Mouse (Mus musculus): ENCODE data around the gene Sucla2. TPM values are rescaled to one million over a fixed set of nuclear protein-coding genes. Genes with fewer than 3 reads are reported as not detected.

Sucla2 gene
- total RNA-seq (2021) = 100 to 1,000 TPM; 153 to 160 TPM

DNA sequence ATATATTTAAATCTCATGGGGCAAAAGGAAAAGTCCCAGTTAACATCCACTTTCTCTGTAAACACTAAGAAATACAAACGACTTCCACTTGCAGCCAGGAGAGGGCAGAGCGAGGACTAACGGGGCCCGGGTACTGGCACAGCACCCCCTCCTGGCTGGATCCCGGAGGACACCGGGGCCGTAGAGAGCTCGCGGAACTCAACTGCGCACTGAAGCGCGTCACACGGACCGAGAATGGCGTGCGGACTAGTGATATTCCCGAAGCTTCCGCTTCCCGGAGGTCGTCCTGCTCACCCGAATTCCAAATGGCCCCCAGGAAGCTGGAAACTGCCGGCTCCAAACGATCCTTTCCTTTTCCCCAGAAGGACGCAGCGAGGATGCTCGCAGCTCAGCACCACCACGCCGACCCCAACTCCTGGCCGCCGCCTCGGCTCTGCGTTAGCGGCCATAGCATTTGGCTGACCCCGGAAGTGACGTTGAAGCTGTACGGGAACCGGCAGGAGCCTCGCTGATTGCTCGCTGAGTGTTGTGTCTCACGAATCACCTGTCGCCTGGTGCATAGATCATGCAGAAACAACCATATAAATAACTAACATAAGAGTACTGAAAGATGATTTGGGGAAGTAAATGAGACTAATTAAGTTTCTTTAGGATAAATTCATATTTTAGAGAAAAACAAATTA, at the start of gene Sucla2:
Gene Sucla2 (plus strand): TSS at position 554 of the 683 bp plus-strand sequence.
- peak; percentile 95 to 96 for DNase-seq (ENCODE audit: extremely low spot score in 1 of 2, low spot score in 1 of 2)

DNA sequence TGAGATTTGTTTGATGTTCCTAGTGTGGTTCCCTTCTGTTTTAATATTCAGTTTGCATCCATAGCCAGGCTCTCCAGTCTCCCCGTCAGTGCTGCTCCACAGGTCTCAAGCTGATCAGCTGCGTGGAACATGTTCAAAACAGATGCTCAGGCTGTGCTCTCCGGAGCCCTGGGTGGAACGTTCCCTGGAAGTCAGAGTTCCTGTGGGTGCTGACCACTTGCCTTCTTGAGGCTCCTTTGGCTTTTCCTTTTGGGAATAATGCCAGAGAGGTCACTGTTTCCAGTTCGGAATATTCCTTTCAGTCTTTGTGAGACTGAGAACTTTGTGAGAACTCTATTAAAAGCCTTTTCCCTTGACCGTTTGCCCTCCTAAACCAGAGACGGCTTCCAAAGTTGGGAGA, 49.6 kb upstream of the Sucla2 start:
- no peak for DNase-seq (ENCODE audit: extremely low spot score in 1 of 2, low spot score in 1 of 2)

DNA sequence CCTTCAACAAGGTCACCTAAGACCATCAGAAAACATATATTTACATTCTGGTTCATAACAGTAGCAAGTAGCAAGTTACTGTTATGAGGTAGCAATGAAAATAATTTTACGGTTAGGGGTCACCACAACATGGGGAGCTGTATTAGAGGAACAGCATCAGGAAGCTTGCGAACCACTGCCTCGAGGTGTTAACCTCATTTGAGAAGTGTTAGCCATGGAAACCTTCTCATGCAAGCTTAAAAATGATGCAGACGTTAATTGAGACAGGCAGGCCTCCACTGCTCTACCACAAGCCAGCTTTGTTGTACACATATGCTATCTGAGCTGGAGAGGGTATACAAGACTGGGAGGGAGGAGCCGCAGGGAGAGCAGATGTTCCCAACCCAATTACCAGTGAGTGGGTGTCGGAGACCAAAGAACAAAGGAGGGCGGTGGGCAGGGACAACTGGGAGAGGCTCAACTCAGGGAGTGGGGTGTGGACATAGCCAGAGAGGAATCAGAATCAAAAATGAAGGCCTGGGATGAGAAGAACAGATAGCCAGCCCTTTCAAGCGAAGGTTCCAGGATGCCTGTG, 48.7 kb upstream of the Sucla2 start:
- DNase-seq (ENCODE audit: extremely low spot score in 1 of 2, low spot score in 1 of 2) = no peak

DNA sequence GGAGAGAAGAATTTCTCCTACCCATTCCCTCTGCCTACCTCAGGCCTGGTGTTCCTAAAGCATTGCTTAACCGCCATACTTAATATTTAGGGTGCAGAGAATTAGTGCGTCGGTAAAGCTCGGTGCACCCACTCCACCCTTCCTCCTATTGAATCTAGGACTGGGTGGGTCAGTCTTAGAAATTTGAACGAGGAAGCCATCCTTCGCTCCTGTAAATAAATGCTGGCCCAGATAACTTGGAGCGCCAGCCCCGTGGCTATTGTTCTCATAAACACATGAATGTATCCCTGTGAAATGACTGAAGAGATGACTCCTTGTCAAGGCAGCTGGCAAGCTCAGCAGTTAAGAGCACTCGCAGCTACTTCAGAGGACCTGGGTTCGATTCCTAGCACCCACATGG, 48.0 kb upstream of the Sucla2 start:
- no peak for DNase-seq (ENCODE audit: extremely low spot score in 1 of 2, low spot score in 1 of 2)

DNA sequence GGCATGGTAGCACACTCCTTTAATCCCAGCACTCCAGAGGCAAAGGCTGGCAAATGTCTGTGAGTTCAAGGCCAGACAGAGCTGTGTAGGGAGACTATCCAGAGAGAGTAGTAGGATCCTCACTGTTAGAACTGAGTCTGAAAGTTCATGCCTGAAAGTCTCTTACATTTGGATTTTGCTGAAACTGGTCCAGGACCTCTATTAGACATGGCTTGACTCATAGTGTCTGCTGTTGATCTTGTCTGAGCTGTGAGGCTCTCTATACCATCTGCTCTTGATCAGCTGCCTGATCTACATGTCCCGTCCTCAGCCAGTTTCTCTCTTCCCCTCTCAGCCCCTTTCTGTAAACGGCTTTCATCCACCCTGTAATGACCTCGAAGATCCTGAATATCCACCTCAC, 46.8 kb upstream of the Sucla2 start:
- no peak for DNase-seq (ENCODE audit: extremely low spot score in 1 of 2, low spot score in 1 of 2)

GRCm38 (mm10) chr14:73479771-73480170, 45.3 kb upstream of the Sucla2 start:
- no peak for DNase-seq (ENCODE audit: extremely low spot score in 1 of 2, low spot score in 1 of 2)

DNA sequence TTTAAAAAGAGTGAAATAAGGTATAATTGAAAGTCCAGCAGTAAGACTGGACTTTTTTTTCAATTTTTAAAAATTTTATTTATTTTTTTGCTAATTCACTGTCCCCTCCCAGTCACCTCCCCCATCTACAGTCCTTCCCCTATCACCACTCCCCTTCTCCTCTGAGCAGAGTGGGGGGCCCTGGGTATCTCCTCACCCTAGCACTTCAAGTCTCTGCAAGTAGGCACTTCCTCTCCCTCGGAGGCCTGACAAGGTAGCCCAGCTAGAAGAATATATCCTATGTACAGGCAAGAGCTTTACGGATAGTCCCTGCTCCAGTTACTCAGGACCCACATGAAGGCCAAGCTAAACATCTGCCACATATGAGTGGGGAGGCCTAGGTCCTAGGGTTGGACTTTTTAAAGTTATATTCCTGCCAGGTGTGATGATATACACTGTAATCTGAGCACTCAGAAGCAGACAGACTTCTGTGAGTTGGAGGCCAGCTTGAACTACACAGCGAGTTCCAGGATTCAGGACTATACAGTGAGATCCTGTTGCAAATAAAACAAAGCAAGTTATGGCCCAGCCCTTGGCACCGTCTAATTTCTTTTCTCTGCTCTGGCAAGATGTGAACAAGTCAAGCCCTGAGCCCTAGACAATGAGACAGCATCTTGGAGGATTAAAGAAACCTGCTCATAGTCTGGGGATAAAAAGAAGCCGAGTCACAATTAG, 41.4 kb upstream of the Sucla2 start:
- no peak for DNase-seq (ENCODE audit: extremely low spot score in 1 of 2, low spot score in 1 of 2)

GRCm38 (mm10) chr14:73484366-73485110, 40.6 kb upstream of the Sucla2 start:
- no peak for DNase-seq (ENCODE audit: extremely low spot score in 1 of 2, low spot score in 1 of 2)

- DNase-seq (ENCODE audit: extremely low spot score in 1 of 2, low spot score in 1 of 2) = no peak
Measured at GRCm38 (mm10) chr14:73486641-73487040, 38.5 kb upstream of the Sucla2 start.

GRCm38 (mm10) chr14:73493356-73493755, 31.8 kb upstream of the Sucla2 start:
- DNase-seq (ENCODE audit: extremely low spot score in 1 of 2, low spot score in 1 of 2) = no peak

- DNase-seq (ENCODE audit: extremely low spot score in 1 of 2, low spot score in 1 of 2) = no peak
Measured at GRCm38 (mm10) chr14:73494122-73494521, 31.0 kb upstream of the Sucla2 start.

DNA sequence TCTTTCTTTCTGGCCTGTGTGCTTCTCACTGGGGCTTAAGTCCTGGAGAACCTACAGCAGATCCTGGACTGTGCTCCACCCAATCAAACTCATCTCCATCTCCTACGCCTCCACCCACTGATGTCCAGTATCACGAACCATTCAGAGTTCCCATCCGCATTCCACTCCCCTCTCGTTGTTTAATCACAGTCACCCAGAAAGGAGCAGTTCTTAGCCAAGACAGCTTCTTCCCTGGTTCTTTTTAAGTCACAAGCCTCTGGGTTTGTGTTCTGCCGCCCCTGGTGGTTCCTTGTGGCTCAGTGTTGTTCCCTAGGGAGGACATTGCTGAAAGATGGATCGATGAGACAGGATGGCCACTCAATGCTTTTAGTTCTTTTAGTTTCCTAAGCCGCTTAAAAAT, 29.4 kb upstream of the Sucla2 start:
- DNase-seq (ENCODE audit: extremely low spot score in 1 of 2, low spot score in 1 of 2) = no peak

DNA sequence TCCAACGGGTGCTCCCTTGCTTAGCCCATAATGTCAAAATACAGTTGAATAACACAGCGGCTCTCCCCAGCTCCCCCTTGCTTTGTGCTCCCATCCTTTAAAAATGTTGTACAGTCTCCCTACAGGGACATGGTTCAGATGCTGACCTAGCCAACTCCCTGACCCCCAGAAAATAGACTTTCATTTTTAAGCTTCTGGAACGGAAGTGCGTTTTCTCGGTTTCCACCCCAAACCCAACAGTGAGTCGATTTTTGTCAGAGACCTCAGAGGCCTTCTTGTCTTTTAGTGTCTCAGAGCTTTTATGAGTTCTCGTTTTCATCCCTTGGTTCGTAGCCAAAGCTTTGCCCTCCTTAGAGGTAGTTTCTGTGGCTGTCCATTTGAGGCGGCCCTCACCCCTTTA, 23.8 kb upstream of the Sucla2 start:
- DNase-seq (ENCODE audit: extremely low spot score in 1 of 2, low spot score in 1 of 2) = no peak

DNA sequence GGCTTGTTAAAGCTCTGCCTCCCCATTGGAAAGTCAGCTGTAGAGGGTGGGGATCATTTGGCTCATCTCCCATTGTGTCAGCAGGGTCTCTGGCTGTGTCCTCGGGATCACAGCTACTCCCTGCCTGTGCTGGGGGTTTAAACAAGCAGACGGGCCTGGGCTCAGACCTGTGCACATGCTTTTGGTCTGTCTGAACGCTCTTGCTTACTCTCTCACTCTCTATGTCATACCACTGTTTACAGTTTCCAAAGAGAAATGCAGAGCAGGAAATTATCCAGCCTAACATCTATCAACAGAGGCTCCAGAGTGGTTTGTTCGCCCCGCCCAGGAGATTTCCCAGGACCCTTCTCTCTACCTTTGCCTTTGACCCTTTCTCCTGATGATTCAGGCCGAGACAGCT, 23.4 kb upstream of the Sucla2 start:
- no peak for DNase-seq (ENCODE audit: extremely low spot score in 1 of 2, low spot score in 1 of 2)

- DNase-seq (ENCODE audit: extremely low spot score in 1 of 2, low spot score in 1 of 2) = peak in 1 of 2 experiments; percentile 29
Measured at GRCm38 (mm10) chr14:73502591-73503184, 22.4 kb upstream of the Sucla2 start.

DNA sequence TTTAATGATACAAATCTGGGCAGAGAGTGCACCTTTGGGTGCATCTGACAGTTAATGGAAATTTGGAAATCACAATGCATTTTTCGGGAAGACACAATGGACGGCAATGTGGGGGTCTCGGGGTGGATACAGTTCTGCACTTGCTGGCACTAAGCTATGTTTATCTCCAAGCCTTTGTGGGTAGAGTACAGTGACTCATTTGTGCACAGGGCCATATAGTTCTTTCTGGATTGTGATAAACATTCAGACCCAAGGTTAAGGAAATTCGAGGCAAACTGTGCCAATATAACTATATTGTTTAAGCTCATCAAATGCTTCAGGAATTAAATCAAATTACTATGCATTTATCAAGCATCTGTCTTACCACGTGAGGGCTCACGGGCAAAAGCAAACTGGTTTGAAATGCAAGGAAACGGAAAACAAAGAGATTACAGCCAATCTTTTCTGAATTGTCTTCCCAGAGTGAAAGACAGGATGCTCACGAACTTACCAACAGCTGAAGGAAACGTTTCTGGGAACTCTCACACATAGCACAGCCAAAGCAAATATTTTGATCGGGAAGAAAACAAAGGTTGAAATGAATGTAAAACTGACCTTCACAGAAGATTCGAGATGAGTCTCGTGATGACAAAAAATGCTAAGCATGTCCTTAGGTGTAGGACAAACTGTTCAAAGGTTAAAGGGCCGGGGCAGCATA, 21.7 kb upstream of the Sucla2 start:
- DNase-seq (ENCODE audit: extremely low spot score in 1 of 2, low spot score in 1 of 2) = no peak

DNA sequence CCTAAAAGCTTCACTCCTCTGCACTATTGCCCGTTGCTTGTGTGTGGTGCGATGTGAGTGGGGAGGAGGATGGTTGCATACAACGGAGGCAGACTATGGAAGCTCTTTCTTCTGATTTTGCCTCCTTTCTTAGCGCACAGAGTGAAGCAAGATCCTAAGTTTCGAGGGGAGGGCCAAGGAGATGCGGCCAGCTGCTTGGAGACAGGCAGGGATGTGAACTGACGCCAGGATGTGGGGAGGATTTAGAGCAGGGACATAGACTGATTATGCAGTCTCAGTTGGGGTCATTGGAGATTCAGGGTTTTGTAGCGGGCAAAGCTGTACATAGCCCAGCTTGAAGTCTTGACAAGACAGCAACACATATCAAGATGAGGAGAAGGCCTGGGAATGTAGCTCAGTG, 18.8 kb upstream of the Sucla2 start:
- no peak for DNase-seq (ENCODE audit: extremely low spot score in 1 of 2, low spot score in 1 of 2)

DNA sequence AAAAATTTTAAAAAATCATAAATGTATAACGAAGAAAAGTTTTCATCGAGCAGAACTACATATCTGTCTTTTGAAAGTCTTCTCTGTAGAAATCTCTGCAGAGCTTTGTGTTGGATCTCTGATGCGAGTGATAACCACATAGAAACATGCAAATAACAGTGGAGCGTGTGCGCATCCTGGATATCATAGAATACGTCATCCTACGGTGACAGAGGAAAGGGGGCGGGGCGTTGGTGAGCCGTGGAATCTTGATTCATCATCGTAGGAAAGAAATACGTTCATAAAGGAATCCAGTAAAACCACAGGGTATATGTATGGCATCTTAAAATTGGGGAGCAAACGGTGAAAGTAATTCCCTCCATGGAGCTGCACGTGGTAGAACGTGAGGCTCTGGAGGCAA, 17.9 kb upstream of the Sucla2 start:
- DNase-seq (ENCODE audit: extremely low spot score in 1 of 2, low spot score in 1 of 2) = no peak

GRCm38 (mm10) chr14:73507702-73508376, 17.3 kb upstream of the Sucla2 start:
- DNase-seq (ENCODE audit: extremely low spot score in 1 of 2, low spot score in 1 of 2) = no peak

All from layer of hippocampus, postnatal 25 days (tissue).